In the genomic region with DNA sequence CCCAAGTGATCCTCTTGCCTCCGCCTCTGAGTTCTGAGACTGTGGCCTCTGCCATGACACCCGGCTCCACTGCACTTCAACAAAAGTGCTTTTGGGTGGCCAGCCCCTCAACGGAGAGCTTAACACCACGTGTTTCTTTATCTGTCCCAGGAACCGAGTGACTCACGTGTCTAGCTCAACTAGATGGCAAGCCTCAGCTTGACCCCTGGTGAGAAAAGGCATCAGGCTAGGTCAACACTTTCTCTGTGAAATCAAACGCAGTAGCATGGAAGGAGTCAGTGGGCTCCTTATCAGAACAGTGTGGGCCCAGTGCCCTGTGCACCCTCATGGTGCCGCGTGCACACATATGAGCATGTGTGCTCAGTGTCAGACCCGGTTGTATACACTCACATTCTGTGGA, we compare ENCODE assay signal across 30 mouse cellular contexts. TPM values are rescaled to one million over a fixed set of nuclear protein-coding genes. Genes with fewer than 3 reads are reported as not detected.
DNase-seq lines count a peak whose midpoint lies in the region; ATAC-seq and TF ChIP-seq lines count a peak whose summit lies in the region.
"Had no signal": no experiment of that assay in that cellular context is flagged by ENCODE, and none has a peak within 500 bp of the region (broad histone marks: within the 10 kb centered on the region; RNA-seq: fewer than 3 reads in every experiment).

No protein-coding gene starts in this region.

- intact Hi-C loops in heart, adult 2 months (cut with DNase I): loop anchor here (2.0 kb wide), 1 partner anchor 46 kb away; no protein-coding TSS in a partner anchor

- TF ChIP-seq RAD21 in MEL (IDR thresholded peaks at IDR 0.05; ENCODE audit: low read depth, low read length): no peak

- no peaks in the 10 kb centered on the region for H3K36me3 ChIP-seq in forebrain, embryonic 10.5 days (replicated peaks)
- H3K36me3 ChIP-seq in forebrain, embryonic 12.5 days (replicated peaks): no peaks in the 10 kb centered on the region
- peaks cover 2% of the 10 kb centered on the region; the same call in 1 of the 2 replicates for H3K36me3 ChIP-seq in heart, embryonic 13.5 days
- H3K36me3 ChIP-seq in heart, adult 2 months (ENCODE audit: control insufficient read depth, insufficient read depth, low read length): peaks cover 11% of the 10 kb centered on the region
- H3K36me3 ChIP-seq in midbrain, embryonic 10.5 days: no peaks in the 10 kb centered on the region
- no peaks in the 10 kb centered on the region for H3K36me3 ChIP-seq in midbrain, embryonic 15.5 days (replicated peaks)
- peaks cover 0 to 8% of the 10 kb centered on the region in 2 experiments; a peak in 2 of 4 replicates for H3K36me3 ChIP-seq in MEL (ENCODE audit: control insufficient read depth in 1 of 2, insufficient read depth in 2 of 2, low read length in 2 of 2)
- H3K36me3 ChIP-seq: forebrain, embryonic 15.5 days; hindbrain, embryonic 15.5 days had no signal

- no peak for TF ChIP-seq CTCF in heart, adult 2 months (IDR thresholded peaks at IDR 0.05)
- TF ChIP-seq CTCF in MEL (IDR thresholded peaks at IDR 0.05 in 2 of 3, conservative IDR thresholded peaks at IDR 0.05 in 1 of 3; ENCODE audit: control insufficient read depth in 1 of 3, insufficient read depth in 1 of 3, low read depth in 2 of 3, low read length in 3 of 3, poor library complexity in 1 of 3, severe bottlenecking in 1 of 3): no peak

- no peak for ATAC-seq in forebrain, embryonic 12.5 days (ENCODE audit: low FRiP score)
- ATAC-seq in heart, embryonic 13.5 days (ENCODE audit: extremely low read depth, insufficient number of reproducible peaks, low FRiP score, low TSS enrichment): no peak
- no peak for ATAC-seq in midbrain, embryonic 15.5 days (replicated peaks)
- ATAC-seq: activated CD4-positive, CD25-positive, alpha-beta regulatory T cell, adult 4 months; forebrain, embryonic 15.5 days; intestine, postnatal 0 days had no signal

- no peaks in the 10 kb centered on the region for H3K9me3 ChIP-seq in forebrain, embryonic 10.5 days
- no peaks in the 10 kb centered on the region for H3K9me3 ChIP-seq in forebrain, embryonic 12.5 days
- H3K9me3 ChIP-seq in heart, embryonic 13.5 days: no peaks in the 10 kb centered on the region
- H3K9me3 ChIP-seq in midbrain, embryonic 10.5 days (replicated peaks): no peaks in the 10 kb centered on the region
- H3K9me3 ChIP-seq in midbrain, embryonic 15.5 days: no peaks in the 10 kb centered on the region
- no peaks in the 10 kb centered on the region for H3K9me3 ChIP-seq in MEL (replicated peaks; ENCODE audit: insufficient read depth, low read length)
- H3K9me3 ChIP-seq: forebrain, embryonic 15.5 days; hindbrain, embryonic 15.5 days had no signal

- H3K4me3 ChIP-seq in forebrain, embryonic 10.5 days: no peak overlapping the region
- H3K4me3 ChIP-seq in forebrain, embryonic 12.5 days (replicated peaks): no peak overlapping the region
- H3K4me3 ChIP-seq in heart, embryonic 13.5 days: no peak overlapping the region
- H3K4me3 ChIP-seq in heart, adult 2 months: no peak overlapping the region
- no peak overlapping the region for H3K4me3 ChIP-seq in midbrain, embryonic 10.5 days
- no peak overlapping the region for H3K4me3 ChIP-seq in midbrain, embryonic 15.5 days
- H3K4me3 ChIP-seq in MEL (ENCODE audit: control insufficient read depth in 1 of 2, insufficient read depth in 1 of 2, low read depth in 2 of 2, low read length in 2 of 2): no peak overlapping the region
- H3K4me3 ChIP-seq: forebrain, embryonic 15.5 days; hindbrain, embryonic 15.5 days had no signal

- TF ChIP-seq EP300 in heart, adult 2 months (IDR thresholded peaks at IDR 0.05; ENCODE audit: insufficient read depth, low read depth, low read length): no peak
- no peak for TF ChIP-seq EP300 in MEL (IDR thresholded peaks at IDR 0.05; ENCODE audit: low read depth in 1 of 2, low read length in 2 of 2)

- 76% methylated on average over 10 of the region's 10 CpGs for WGBS in forebrain, embryonic 10.5 days
- WGBS in forebrain, embryonic 12.5 days: 71% methylated on average over 10 of the region's 10 CpGs
- WGBS in heart, embryonic 13.5 days: 41% methylated on average over 10 of the region's 10 CpGs
- WGBS in heart, adult 2 months: 62% methylated on average over 10 of the region's 10 CpGs
- 71% methylated on average over 10 of the region's 10 CpGs for WGBS in midbrain, embryonic 10.5 days
- WGBS in midbrain, embryonic 15.5 days: 51% methylated on average over 10 of the region's 10 CpGs

- no peaks in the 10 kb centered on the region for H3K27me3 ChIP-seq in forebrain, embryonic 10.5 days (ENCODE audit: poor library complexity, severe bottlenecking)
- no peaks in the 10 kb centered on the region for H3K27me3 ChIP-seq in forebrain, embryonic 12.5 days
- H3K27me3 ChIP-seq in heart, embryonic 13.5 days (replicated peaks): no peaks in the 10 kb centered on the region
- H3K27me3 ChIP-seq in heart, adult 2 months (ENCODE audit: control insufficient read depth, insufficient read depth, low read length): no peaks in the 10 kb centered on the region
- H3K27me3 ChIP-seq in midbrain, embryonic 10.5 days (ENCODE audit: low read depth, poor library complexity, severe bottlenecking): no peaks in the 10 kb centered on the region
- no peaks in the 10 kb centered on the region for H3K27me3 ChIP-seq in midbrain, embryonic 15.5 days (replicated peaks)
- no peaks in the 10 kb centered on the region for H3K27me3 ChIP-seq in MEL (ENCODE audit: control insufficient read depth in 1 of 2, insufficient read depth in 2 of 2, low read length in 2 of 2)
- H3K27me3 ChIP-seq: forebrain, embryonic 15.5 days; hindbrain, embryonic 15.5 days had no signal

- no peak for DNase-seq in forebrain, embryonic 10.5 days (ENCODE audit: extremely low spot score, low spot score)
- DNase-seq in heart, adult 2 months: no peak
- DNase-seq in midbrain, embryonic 10.5 days (ENCODE audit: low spot score): no peak
- no peak for DNase-seq in MEL (ENCODE audit: low read depth, low spot score)
- DNase-seq in left cerebral cortex, adult 11 months (ENCODE audit: low spot score): no peak
- DNase-seq: adrenal gland, adult 8-10 months; adrenal gland, postnatal 25 days; B cell, adult 2 months; cerebellum, adult 18-20 months; cerebellum, adult 9-10 months; cerebellum, postnatal 14 days; heart, adult 11 months; heart, postnatal 36 days had no signal

- H3K9ac ChIP-seq in forebrain, embryonic 12.5 days: no peak overlapping the region
- 0 out of 2 replicates have a peak overlapping the region, but pooled peaks have one; percentile 33 for H3K9ac ChIP-seq in heart, embryonic 13.5 days
- H3K9ac ChIP-seq in heart, adult 2 months (ENCODE audit: low read depth, low read length): no peak overlapping the region
- no peak overlapping the region for H3K9ac ChIP-seq in midbrain, embryonic 15.5 days
- H3K9ac ChIP-seq in MEL (ENCODE audit: control insufficient read depth, low read depth, low read length, poor library complexity, severe bottlenecking): no peak overlapping the region
- H3K9ac ChIP-seq: forebrain, embryonic 15.5 days; hindbrain, embryonic 15.5 days had no signal

- H3K27ac ChIP-seq in forebrain, embryonic 10.5 days: 0 out of 2 replicates have a peak overlapping the region, but pooled peaks have one; percentile 44
- no peak overlapping the region for H3K27ac ChIP-seq in forebrain, embryonic 12.5 days
- 0 out of 2 replicates have a peak overlapping the region, but pooled peaks have one; percentile 72 for H3K27ac ChIP-seq in heart, embryonic 13.5 days (replicated peaks)
- H3K27ac ChIP-seq in heart, adult 2 months: no peak overlapping the region
- H3K27ac ChIP-seq in midbrain, embryonic 10.5 days (replicated peaks): 0 out of 2 replicates have a peak overlapping the region, but pooled peaks have one; percentile 38
- no peak overlapping the region for H3K27ac ChIP-seq in midbrain, embryonic 15.5 days
- H3K27ac ChIP-seq in MEL (ENCODE audit: control insufficient read depth, low read depth, low read length): no peak overlapping the region
- H3K27ac ChIP-seq: forebrain, embryonic 15.5 days; hindbrain, embryonic 15.5 days had no signal

- no peak overlapping the region for H3K4me2 ChIP-seq in forebrain, embryonic 12.5 days
- no peak overlapping the region for H3K4me2 ChIP-seq in heart, embryonic 13.5 days
- H3K4me2 ChIP-seq in midbrain, embryonic 15.5 days: no peak overlapping the region
- H3K4me2 ChIP-seq: forebrain, embryonic 15.5 days; hindbrain, embryonic 15.5 days had no signal

- H3K4me1 ChIP-seq in forebrain, embryonic 10.5 days: peaks cover 24% of the 10 kb centered on the region
- peaks cover 3% of the 10 kb centered on the region; the same call in 1 of the 2 replicates for H3K4me1 ChIP-seq in forebrain, embryonic 12.5 days
- H3K4me1 ChIP-seq in heart, embryonic 13.5 days: peaks cover 51% of the 10 kb centered on the region
- H3K4me1 ChIP-seq in heart, adult 2 months (ENCODE audit: control insufficient read depth, insufficient read depth, low read length): peaks cover 38% of the 10 kb centered on the region
- peaks cover 23% of the 10 kb centered on the region for H3K4me1 ChIP-seq in midbrain, embryonic 10.5 days
- no peaks in the 10 kb centered on the region for H3K4me1 ChIP-seq in midbrain, embryonic 15.5 days
- peaks cover 0 to 18% of the 10 kb centered on the region in 2 experiments; a peak in 3 of 4 replicates for H3K4me1 ChIP-seq in MEL (ENCODE audit: control insufficient read depth in 1 of 2, insufficient read depth in 2 of 2, low read length in 2 of 2)
- H3K4me1 ChIP-seq: forebrain, embryonic 15.5 days had no signal

- TF ChIP-seq POLR2A in heart, adult 2 months (IDR thresholded peaks at IDR 0.05; ENCODE audit: insufficient read depth, low read depth, low read length): no peak
- TF ChIP-seq POLR2A in MEL (IDR thresholded peaks at IDR 0.05; ENCODE audit: control insufficient read depth in 1 of 2, insufficient read depth in 1 of 2, low read depth in 1 of 2, low read length in 2 of 2, poor library complexity in 1 of 2): no peak

- no peaks in the 10 kb centered on the region for H3K79me2 ChIP-seq in heart, adult 2 months (replicated peaks; ENCODE audit: control insufficient read depth, insufficient read depth, low read length)
- no peaks in the 10 kb centered on the region for H3K79me2 ChIP-seq in MEL (ENCODE audit: control insufficient read depth, insufficient read depth, low read length, poor library complexity)

RNA-seq across cellular contexts. Expression of a gene that starts 49.0 kb away (rescaled TPM):
- 2.3 and 2.7 TPM in 2 replicates for polyA plus RNA-seq in forebrain, embryonic 10.5 days (2016; fragmentation: Nextera tagmentation; extraction: Ambion mirVana)
- 2.2 and 2.6 TPM in 2 replicates for polyA plus RNA-seq in forebrain, embryonic 12.5 days (2016; fragmentation: Nextera tagmentation; extraction: Ambion mirVana)
- 4.8 and 5.7 TPM in 2 replicates for polyA plus RNA-seq in heart, embryonic 13.5 days (2015; fragmentation: Nextera tagmentation; extraction: Ambion mirVana)
- total RNA-seq in heart, adult 2 months (2021): under 1 TPM; 0.34 to 0.48 TPM
- polyA plus RNA-seq in heart, adult 2 months (2012; rRNA removed): 0.94 and 1.2 TPM in 2 replicates
- polyA plus RNA-seq in midbrain, embryonic 10.5 days (2016; fragmentation: Nextera tagmentation; extraction: Ambion mirVana): 2.4 and 2.7 TPM in 2 replicates
- polyA plus RNA-seq in midbrain, embryonic 15.5 days (2015; fragmentation: Nextera tagmentation; extraction: Ambion mirVana): 3.4 and 3.9 TPM in 2 replicates
- total RNA-seq in MEL (2012; rRNA removed): 0.07 and 0.12 TPM in 2 replicates
- under 1 TPM in 1 of 2 experiments, not detected in 1; 0.36 TPM for polyA plus RNA-seq in MEL (2012; ENCODE audit: insufficient read depth in 1 of 2, insufficient read length in 2 of 2, low read depth in 1 of 2, low replicate concordance in 2 of 2, missing spikeins in 1 of 2)

RNA-seq across cellular contexts. Expression of a gene that starts 52.1 kb away (rescaled TPM):
- polyA plus RNA-seq in forebrain, embryonic 10.5 days (2016; fragmentation: Nextera tagmentation; extraction: Ambion mirVana): not detected in 2 replicates
- polyA plus RNA-seq in forebrain, embryonic 12.5 days (2016; fragmentation: Nextera tagmentation; extraction: Ambion mirVana): not detected in 2 replicates
- not detected in 2 replicates for polyA plus RNA-seq in heart, embryonic 13.5 days (2015; fragmentation: Nextera tagmentation; extraction: Ambion mirVana)
- total RNA-seq in heart, adult 2 months (2021): not detected
- polyA plus RNA-seq in heart, adult 2 months (2012; rRNA removed): 4.9 and 6.8 TPM in 2 replicates
- polyA plus RNA-seq in midbrain, embryonic 10.5 days (2016; fragmentation: Nextera tagmentation; extraction: Ambion mirVana): not detected in 2 replicates
- not detected in 2 replicates for polyA plus RNA-seq in midbrain, embryonic 15.5 days (2015; fragmentation: Nextera tagmentation; extraction: Ambion mirVana)
- total RNA-seq in MEL (2012; rRNA removed): not detected in 2 replicates
- not detected for polyA plus RNA-seq in MEL (2012; ENCODE audit: insufficient read depth in 1 of 2, insufficient read length in 2 of 2, low read depth in 1 of 2, low replicate concordance in 2 of 2, missing spikeins in 1 of 2)
- total RNA-seq: adrenal gland, adult 8-10 months; adrenal gland, postnatal 25 days; gastrocnemius, postnatal 10 days; heart, postnatal 36 days had no signal
- polyA plus RNA-seq: brain, embryonic 14.5 days; embryonic facial prominence, embryonic 11.5 days; embryonic facial prominence, embryonic 14.5 days; forebrain, embryonic 11.5 days; forebrain, embryonic 15.5 days; heart, embryonic 14.5 days; heart, postnatal 0 days; hindbrain, embryonic 11.5 days; hindbrain, embryonic 15.5 days; intestine, embryonic 14.5 days; intestine, postnatal 0 days had no signal

RNA-seq across cellular contexts. Expression of a gene that starts 54.4 kb away (rescaled TPM):
- not detected in 2 replicates for polyA plus RNA-seq in forebrain, embryonic 10.5 days (2016; fragmentation: Nextera tagmentation; extraction: Ambion mirVana)
- not detected in 2 replicates for polyA plus RNA-seq in forebrain, embryonic 12.5 days (2016; fragmentation: Nextera tagmentation; extraction: Ambion mirVana)
- polyA plus RNA-seq in heart, embryonic 13.5 days (2015; fragmentation: Nextera tagmentation; extraction: Ambion mirVana): not detected in 2 replicates
- not detected for total RNA-seq in heart, adult 2 months (2021)
- 0.41 TPM in 1 of 2 replicates, not detected in the other for polyA plus RNA-seq in heart, adult 2 months (2012; rRNA removed)
- polyA plus RNA-seq in midbrain, embryonic 10.5 days (2016; fragmentation: Nextera tagmentation; extraction: Ambion mirVana): not detected in 2 replicates
- not detected in 2 replicates for polyA plus RNA-seq in midbrain, embryonic 15.5 days (2015; fragmentation: Nextera tagmentation; extraction: Ambion mirVana)
- not detected in 2 replicates for total RNA-seq in MEL (2012; rRNA removed)
- not detected for polyA plus RNA-seq in MEL (2012; ENCODE audit: insufficient read depth in 1 of 2, insufficient read length in 2 of 2, low read depth in 1 of 2, low replicate concordance in 2 of 2, missing spikeins in 1 of 2)
- total RNA-seq: adrenal gland, adult 8-10 months; adrenal gland, postnatal 25 days; gastrocnemius, postnatal 10 days; gastrocnemius, postnatal 36 days; heart, postnatal 36 days had no signal
- polyA plus RNA-seq: activated CD4-positive, CD25-positive, alpha-beta regulatory T cell, adult 4 months; brain, embryonic 14.5 days; embryonic facial prominence, embryonic 11.5 days; embryonic facial prominence, embryonic 14.5 days; forebrain, embryonic 11.5 days; forebrain, embryonic 15.5 days; heart, embryonic 14.5 days; heart, postnatal 0 days; hindbrain, embryonic 11.5 days; hindbrain, embryonic 15.5 days; intestine, embryonic 14.5 days; intestine, postnatal 0 days had no signal

RNA-seq across cellular contexts. Expression of a gene that starts 59.6 kb away (rescaled TPM):
- not detected in 2 replicates for polyA plus RNA-seq in forebrain, embryonic 10.5 days (2016; fragmentation: Nextera tagmentation; extraction: Ambion mirVana)
- polyA plus RNA-seq in forebrain, embryonic 12.5 days (2016; fragmentation: Nextera tagmentation; extraction: Ambion mirVana): not detected in 2 replicates
- not detected in 2 replicates for polyA plus RNA-seq in heart, embryonic 13.5 days (2015; fragmentation: Nextera tagmentation; extraction: Ambion mirVana)
- total RNA-seq in heart, adult 2 months (2021): not detected
- polyA plus RNA-seq in heart, adult 2 months (2012; rRNA removed): 4.9 and 5.7 TPM in 2 replicates
- not detected in 2 replicates for polyA plus RNA-seq in midbrain, embryonic 10.5 days (2016; fragmentation: Nextera tagmentation; extraction: Ambion mirVana)
- not detected in 2 replicates for polyA plus RNA-seq in midbrain, embryonic 15.5 days (2015; fragmentation: Nextera tagmentation; extraction: Ambion mirVana)
- not detected in 2 replicates for total RNA-seq in MEL (2012; rRNA removed)
- polyA plus RNA-seq in MEL (2012; ENCODE audit: insufficient read depth in 1 of 2, insufficient read length in 2 of 2, low read depth in 1 of 2, low replicate concordance in 2 of 2, missing spikeins in 1 of 2): not detected
- total RNA-seq: adrenal gland, adult 8-10 months; adrenal gland, postnatal 25 days; gastrocnemius, postnatal 10 days; gastrocnemius, postnatal 36 days; heart, postnatal 36 days had no signal
- polyA plus RNA-seq: activated CD4-positive, CD25-positive, alpha-beta regulatory T cell, adult 4 months; brain, embryonic 14.5 days; embryonic facial prominence, embryonic 11.5 days; embryonic facial prominence, embryonic 14.5 days; forebrain, embryonic 11.5 days; forebrain, embryonic 15.5 days; heart, embryonic 14.5 days; heart, postnatal 0 days; hindbrain, embryonic 11.5 days; hindbrain, embryonic 15.5 days; intestine, embryonic 14.5 days; intestine, postnatal 0 days had no signal

Comparison
In these comparisons a context has a peak if more than half of its experiments do, and no peak if none do; other contexts are left out.
1. H3K27ac ChIP-seq: peak in forebrain, embryonic 10.5 days (single experiment), heart, embryonic 13.5 days (single experiment) and midbrain, embryonic 10.5 days (single experiment); none in forebrain, embryonic 12.5 days (single experiment), heart, adult 2 months (single experiment), midbrain, embryonic 15.5 days (single experiment) and MEL (single experiment).